Mouse (Mus musculus): ENCODE results near the gene Unc5b. TPM values are rescaled to one million over a fixed set of nuclear protein-coding genes. Genes with fewer than 3 reads are reported as not detected.

Gene Unc5b
- polyA plus RNA-seq, 1 experiment, result 0.86 TPM

- Histone ChIP-seq H3K4me3 (ENCODE audit: control insufficient read depth, low read depth, low read length) (no peak overlapping the region), H3K27ac (ENCODE audit: control insufficient read depth, insufficient read depth, low read depth, low read length) (no peak overlapping the region), H3K36me3 (ENCODE audit: control insufficient read depth, insufficient read depth, low read length) (no peaks in the 10 kb centered on the region), H3K4me1 (ENCODE audit: control insufficient read depth, insufficient read depth, low read length) (peaks cover 21% of the 10 kb centered on the region), H3K27me3 (ENCODE audit: control insufficient read depth, insufficient read depth, low read length) (no peaks in the 10 kb centered on the region)
- TF ChIP-seq POLR2A (IDR thresholded peaks at IDR 0.05; ENCODE audit: control insufficient read depth, low read depth, low read length), result no peak
- TF ChIP-seq CTCF (IDR thresholded peaks at IDR 0.05; ENCODE audit: control insufficient read depth, insufficient read depth, insufficient replicate concordance, low read depth, low read length), result no peak
Measured at GRCm38 (mm10) chr10:60827266-60827665, 4.1 kb downstream of the Unc5b start.

- Histone ChIP-seq H3K27ac (ENCODE audit: control insufficient read depth, insufficient read depth, low read depth, low read length) (no peak overlapping the region), H3K4me3 (ENCODE audit: control insufficient read depth, low read depth, low read length) (peak overlapping the region; percentile 51), H3K4me1 (ENCODE audit: control insufficient read depth, insufficient read depth, low read length) (peaks cover 18% of the 10 kb centered on the region), H3K36me3 (ENCODE audit: control insufficient read depth, insufficient read depth, low read length) (no peaks in the 10 kb centered on the region), H3K27me3 (ENCODE audit: control insufficient read depth, insufficient read depth, low read length) (no peaks in the 10 kb centered on the region)
- TF ChIP-seq POLR2A (IDR thresholded peaks at IDR 0.05; ENCODE audit: control insufficient read depth, low read depth, low read length) (no peak), CTCF (IDR thresholded peaks at IDR 0.05; ENCODE audit: control insufficient read depth, insufficient read depth, insufficient replicate concordance, low read depth, low read length) (0 out of 2 replicates have a peak, but pooled peaks have one; percentile 8)
Measured at GRCm38 (mm10) chr10:60826461-60827237, 4.7 kb downstream of the Unc5b start.

- Histone ChIP-seq H3K36me3 (ENCODE audit: control insufficient read depth, insufficient read depth, low read length) (no peaks in the 10 kb centered on the region), H3K27ac (ENCODE audit: control insufficient read depth, insufficient read depth, low read depth, low read length) (no peak overlapping the region), H3K4me3 (ENCODE audit: control insufficient read depth, low read depth, low read length) (no peak overlapping the region), H3K4me1 (ENCODE audit: control insufficient read depth, insufficient read depth, low read length) (peaks cover 14% of the 10 kb centered on the region), H3K27me3 (ENCODE audit: control insufficient read depth, insufficient read depth, low read length) (no peaks in the 10 kb centered on the region)
- TF ChIP-seq POLR2A (IDR thresholded peaks at IDR 0.05; ENCODE audit: control insufficient read depth, low read depth, low read length) (no peak), CTCF (IDR thresholded peaks at IDR 0.05; ENCODE audit: control insufficient read depth, insufficient read depth, insufficient replicate concordance, low read depth, low read length) (no peak)
Measured at GRCm38 (mm10) chr10:60825955-60826354, 5.4 kb downstream of the Unc5b start.

- no peak overlapping the region for H3K27ac ChIP-seq (ENCODE audit: control insufficient read depth, insufficient read depth, low read depth, low read length)
- no peaks in the 10 kb centered on the region for H3K27me3 ChIP-seq (ENCODE audit: control insufficient read depth, insufficient read depth, low read length)
- no peak overlapping the region for H3K4me3 ChIP-seq (ENCODE audit: control insufficient read depth, low read depth, low read length)
- TF ChIP-seq CTCF (IDR thresholded peaks at IDR 0.05; ENCODE audit: control insufficient read depth, insufficient read depth, insufficient replicate concordance, low read depth, low read length) (no peak), POLR2A (IDR thresholded peaks at IDR 0.05; ENCODE audit: control insufficient read depth, low read depth, low read length) (no peak)
- H3K4me1 ChIP-seq (ENCODE audit: control insufficient read depth, insufficient read depth, low read length), result peaks cover 6% of the 10 kb centered on the region
- no peaks in the 10 kb centered on the region for H3K36me3 ChIP-seq (ENCODE audit: control insufficient read depth, insufficient read depth, low read length)
Measured at GRCm38 (mm10) chr10:60823744-60824143, 7.6 kb downstream of the Unc5b start.

GRCm38 (mm10) chr10:60822641-60823425 lies 8.5 kb downstream of the Unc5b start:
- H3K27ac ChIP-seq (ENCODE audit: control insufficient read depth, insufficient read depth, low read depth, low read length), result no peak overlapping the region
- H3K4me1 ChIP-seq (ENCODE audit: control insufficient read depth, insufficient read depth, low read length), result peaks cover 6% of the 10 kb centered on the region

GRCm38 (mm10) chr10:60821736-60822358 lies 9.5 kb downstream of the Unc5b start:
- no peak overlapping the region for H3K27ac ChIP-seq (ENCODE audit: control insufficient read depth, insufficient read depth, low read depth, low read length)

More at GRCm38 (mm10) chr10:60822641-60823425, 8.5 kb downstream of the Unc5b start:
- Histone ChIP-seq H3K4me3 (ENCODE audit: control insufficient read depth, low read depth, low read length) (no peak overlapping the region), H3K27me3 (ENCODE audit: control insufficient read depth, insufficient read depth, low read length) (no peaks in the 10 kb centered on the region), H3K36me3 (ENCODE audit: control insufficient read depth, insufficient read depth, low read length) (no peaks in the 10 kb centered on the region)
- TF ChIP-seq CTCF (IDR thresholded peaks at IDR 0.05; ENCODE audit: control insufficient read depth, insufficient read depth, insufficient replicate concordance, low read depth, low read length), result no peak
- TF ChIP-seq POLR2A (IDR thresholded peaks at IDR 0.05; ENCODE audit: control insufficient read depth, low read depth, low read length), result no peak

GRCm38 (mm10) chr10:60821311-60821710 lies 10.1 kb downstream of the Unc5b start:
- Histone ChIP-seq H3K4me1 (ENCODE audit: control insufficient read depth, insufficient read depth, low read length) (peaks cover under 1% of the 10 kb centered on the region), H3K4me3 (ENCODE audit: control insufficient read depth, low read depth, low read length) (no peak overlapping the region), H3K27ac (ENCODE audit: control insufficient read depth, insufficient read depth, low read depth, low read length) (no peak overlapping the region), H3K27me3 (ENCODE audit: control insufficient read depth, insufficient read depth, low read length) (no peaks in the 10 kb centered on the region), H3K36me3 (ENCODE audit: control insufficient read depth, insufficient read depth, low read length) (no peaks in the 10 kb centered on the region)
- TF ChIP-seq POLR2A (IDR thresholded peaks at IDR 0.05; ENCODE audit: control insufficient read depth, low read depth, low read length), result no peak
- no peak for TF ChIP-seq CTCF (IDR thresholded peaks at IDR 0.05; ENCODE audit: control insufficient read depth, insufficient read depth, insufficient replicate concordance, low read depth, low read length)

More at GRCm38 (mm10) chr10:60821736-60822358, 9.5 kb downstream of the Unc5b start:
- Histone ChIP-seq H3K4me3 (ENCODE audit: control insufficient read depth, low read depth, low read length) (no peak overlapping the region), H3K4me1 (ENCODE audit: control insufficient read depth, insufficient read depth, low read length) (peaks cover 6% of the 10 kb centered on the region), H3K36me3 (ENCODE audit: control insufficient read depth, insufficient read depth, low read length) (no peaks in the 10 kb centered on the region), H3K27me3 (ENCODE audit: control insufficient read depth, insufficient read depth, low read length) (no peaks in the 10 kb centered on the region)
- TF ChIP-seq CTCF (IDR thresholded peaks at IDR 0.05; ENCODE audit: control insufficient read depth, insufficient read depth, insufficient replicate concordance, low read depth, low read length), result no peak
- TF ChIP-seq POLR2A (IDR thresholded peaks at IDR 0.05; ENCODE audit: control insufficient read depth, low read depth, low read length), result no peak
